Mouse (Mus musculus) forebrain, postnatal 0 days (tissue): Measurements from ENCODE around the gene Slc43a1. TPM values are rescaled to one million over a fixed set of nuclear protein-coding genes. Genes with fewer than 3 reads are reported as not detected.
A peak's percentile ranks its signal among the peaks of the same experiment; 100 is the strongest.

Source experiments
- ATAC-seq: fragments of 200-750 bp; cut with Nextera tagmentation; 2 replicates; pipeline ENCODE4 v1.8.0; 2017; ENCODE audit warnings: mild to moderate bottlenecking, moderate library complexity
- DNase-seq: peaks from one replicate; pipeline ENCODE4 v3.0.0-alpha.2; 2015
- H3K27ac ChIP-seq: fragments of 300-500 bp; sonication (generic); 2 replicates; pipeline ENCODE4 v1.5.1; 2014; ENCODE audit warnings: low read depth, mild to moderate bottlenecking, antibody characterized with exemption, low read length, moderate library complexity, mixed read lengths
- H3K27me3 ChIP-seq: fragments of 300-500 bp; sonication (generic); 2 replicates; pipeline ENCODE4 v1.6.1; 2014; ENCODE audit warnings: mild to moderate bottlenecking, low read length, mixed read lengths; ENCODE audit not compliant: insufficient read depth
- H3K36me3 ChIP-seq: fragments of 300-500 bp; sonication (generic); 2 replicates; pipeline ENCODE4 v1.6.1; 2014; ENCODE audit warnings: mild to moderate bottlenecking, moderate library complexity; ENCODE audit not compliant: insufficient read depth
- H3K4me1 ChIP-seq: fragments of 300-500 bp; sonication (generic); 2 replicates; pipeline ENCODE4 v1.6.1; 2014; ENCODE audit warnings: antibody characterized with exemption; ENCODE audit not compliant: insufficient read depth
- H3K4me2 ChIP-seq: fragments of 300-500 bp; sonication (generic); 2 replicates; pipeline ENCODE4 v1.6.1; 2014; ENCODE audit warnings: low read depth, mild to moderate bottlenecking, moderate library complexity
- H3K4me3 ChIP-seq: fragments of 300-500 bp; sonication (generic); 2 replicates; pipeline ENCODE4 v1.5.1; 2014; ENCODE audit warnings: low read depth, low read length, mixed read lengths
- H3K9ac ChIP-seq: fragments of 300-500 bp; sonication (generic); 2 replicates; pipeline ENCODE4 v1.6.1; 2014; ENCODE audit warnings: mild to moderate bottlenecking
- H3K9me3 ChIP-seq: fragments of 300-500 bp; sonication (generic); 2 replicates; pipeline ENCODE4 v1.6.1; 2016; ENCODE audit warnings: low read length
- CTCF ChIP-seq: sonication (generic); IDR thresholded peaks from 2 replicates; pipeline ENCODE4 v1.5.1; 2016; ENCODE audit warnings: antibody characterized with exemption, control low read depth, low read depth
- WGBS: fragments of 180-500 bp; shearing (Covaris S2); extraction: QIAGEN DNeasy Blood & Tissue Kit; methylation state at CpG from one replicate; pipeline ENCODE4 v1.1.7; 2014; 5-methylcytosine and 5-hydroxymethylcytosine counted together
- polyA plus RNA-seq: library from polyadenylated mRNA; unstranded; fragments of >200 nt; fragmentation: Nextera tagmentation; extraction: Ambion mirVana; gene quantifications from 2 replicates; pipeline ENCODE4 v1.2.1, GENCODE M21; 2015
- total RNA-seq: library from RNA; depleted of rRNA; stranded (reverse); fragments of >200 nt; gene quantifications from 2 replicates; pipeline ENCODE4 v1.2.3, GENCODE M21; 2014

The Slc43a1 gene
- total and polyA plus RNA-seq, 2 experiments from 2014 or later = 0.94 to 3.0 TPM

- no peak overlapping the region for H3K4me3 ChIP-seq
- H3K27me3 ChIP-seq = no peaks in the 10 kb centered on the region
- no peak overlapping the region for H3K9ac ChIP-seq
- DNase-seq = no peak
- no peak overlapping the region for H3K27ac ChIP-seq
- H3K36me3 ChIP-seq = no peaks in the 10 kb centered on the region
- no peaks in the 10 kb centered on the region for H3K4me1 ChIP-seq
- WGBS = 62% methylated on average over 7 of the region's 7 CpGs
- H3K4me2 ChIP-seq = peak overlapping the region; percentile 15; the same call in 1 of the 2 replicates
- ATAC-seq = no peak
- TF ChIP-seq CTCF = no peak
- H3K9me3 ChIP-seq = no peaks in the 10 kb centered on the region
Observed at GRCm38 (mm10) chr2:84850407-84851129, 11.9 kb downstream of the Slc43a1 start.

- Histone ChIP-seq H3K27me3 (no peaks in the 10 kb centered on the region), H3K9ac (no peak overlapping the region), H3K36me3 (no peaks in the 10 kb centered on the region), H3K9me3 (no peaks in the 10 kb centered on the region), H3K4me2 (peak overlapping the region; percentile 15; the same call in 1 of the 2 replicates), H3K4me3 (no peak overlapping the region), H3K27ac (no peak overlapping the region), H3K4me1 (no peaks in the 10 kb centered on the region)
- ATAC-seq (peak; percentile 23; the same call in 1 of the 2 replicates), DNase-seq (no peak)
- 37% methylated on average over 23 of the region's 23 CpGs for WGBS
- TF ChIP-seq CTCF = no peak
Observed at GRCm38 (mm10) chr2:84851130-84852040, 12.7 kb downstream of the Slc43a1 start.

- no peak overlapping the region for H3K4me2 ChIP-seq
- ATAC-seq = peak; percentile 79
- H3K4me1 ChIP-seq = no peaks in the 10 kb centered on the region
- no peak overlapping the region for H3K27ac ChIP-seq
- TF ChIP-seq CTCF = peak; percentile 83
- DNase-seq = peak; percentile 56
- H3K9me3 ChIP-seq = no peaks in the 10 kb centered on the region
- H3K4me3 ChIP-seq = no peak overlapping the region
- H3K9ac ChIP-seq = no peak overlapping the region
- WGBS = 50% methylated on average over 2 of the region's 2 CpGs
- no peaks in the 10 kb centered on the region for H3K27me3 ChIP-seq
- no peaks in the 10 kb centered on the region for H3K36me3 ChIP-seq
Observed at GRCm38 (mm10) chr2:84855732-84856131, 17.1 kb downstream of the Slc43a1 start.

- no peak for TF ChIP-seq CTCF
- Histone ChIP-seq H3K36me3 (no peaks in the 10 kb centered on the region), H3K4me3 (no peak overlapping the region), H3K4me2 (no peak overlapping the region), H3K4me1 (no peaks in the 10 kb centered on the region), H3K27ac (no peak overlapping the region), H3K27me3 (no peaks in the 10 kb centered on the region), H3K9ac (no peak overlapping the region), H3K9me3 (no peaks in the 10 kb centered on the region)
- DNase-seq (no peak), ATAC-seq (no peak)
- 90% methylated on average over 1 of the region's 1 CpGs for WGBS
Observed at GRCm38 (mm10) chr2:84858551-84858950, 19.9 kb downstream of the Slc43a1 start.

- H3K27me3 ChIP-seq = no peaks in the 10 kb centered on the region
- no peak overlapping the region for H3K4me3 ChIP-seq
- peaks cover 5% of the 10 kb centered on the region; the same call in 1 of the 2 replicates for H3K4me1 ChIP-seq
- ATAC-seq (no peak), DNase-seq (no peak)
- 80% methylated on average over 7 of the region's 7 CpGs for WGBS
- H3K36me3 ChIP-seq = no peaks in the 10 kb centered on the region
- no peak for TF ChIP-seq CTCF
- no peak overlapping the region for H3K27ac ChIP-seq
- no peak overlapping the region for H3K4me2 ChIP-seq
- H3K9me3 ChIP-seq = no peaks in the 10 kb centered on the region
- H3K9ac ChIP-seq = no peak overlapping the region
Observed at GRCm38 (mm10) chr2:84859991-84860780, 21.5 kb downstream of the Slc43a1 start.

- no peak for TF ChIP-seq CTCF
- DNase-seq (no peak), ATAC-seq (no peak)
- H3K4me3 ChIP-seq = no peak overlapping the region
- WGBS = 86% methylated on average over 3 of the region's 3 CpGs
- H3K36me3 ChIP-seq = no peaks in the 10 kb centered on the region
- no peaks in the 10 kb centered on the region for H3K27me3 ChIP-seq
- H3K9ac ChIP-seq = no peak overlapping the region
- H3K9me3 ChIP-seq = no peaks in the 10 kb centered on the region
- no peak overlapping the region for H3K27ac ChIP-seq
- H3K4me2 ChIP-seq = no peak overlapping the region
- peaks cover 15% of the 10 kb centered on the region for H3K4me1 ChIP-seq
Observed at GRCm38 (mm10) chr2:84861430-84861829, 22.8 kb downstream of the Slc43a1 start.
